Mouse (Mus musculus) kidney, adult 9 months (tissue): ENCODE measurements around the gene Fdx1.
A peak's percentile ranks its signal among the peaks of the same experiment; 100 is the strongest.

Source experiments
- DNase-seq: peaks from one replicate; pipeline ENCODE4 v3.0.0; 2022

The Fdx1 gene

GRCm38 (mm10) chr9:51961190-51961909, 2.0 kb downstream of the Fdx1 start:
- no peak for DNase-seq

DNA sequence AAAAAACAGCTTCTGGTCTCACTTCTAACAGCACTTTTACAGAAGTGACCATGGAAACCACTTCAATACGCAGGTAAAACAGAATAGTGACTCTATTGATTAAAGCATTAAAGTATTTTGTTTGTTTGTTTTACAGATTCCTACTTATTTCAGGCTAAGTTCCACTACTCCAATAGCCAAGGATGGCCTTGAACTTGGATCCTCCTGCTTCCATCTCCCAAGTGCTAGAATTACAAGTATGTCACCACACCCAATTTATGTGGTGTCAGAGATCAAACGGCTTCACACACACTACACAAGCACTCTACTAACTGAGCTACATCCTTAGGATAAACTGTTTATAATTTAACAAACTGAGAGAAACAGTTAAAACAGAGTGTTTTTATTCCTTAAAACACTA, 3.0 kb downstream of the Fdx1 start:
- DNase-seq, result no peak

GRCm38 (mm10) chr9:51958981-51959380, 4.4 kb downstream of the Fdx1 start:
- no peak for DNase-seq

DNA sequence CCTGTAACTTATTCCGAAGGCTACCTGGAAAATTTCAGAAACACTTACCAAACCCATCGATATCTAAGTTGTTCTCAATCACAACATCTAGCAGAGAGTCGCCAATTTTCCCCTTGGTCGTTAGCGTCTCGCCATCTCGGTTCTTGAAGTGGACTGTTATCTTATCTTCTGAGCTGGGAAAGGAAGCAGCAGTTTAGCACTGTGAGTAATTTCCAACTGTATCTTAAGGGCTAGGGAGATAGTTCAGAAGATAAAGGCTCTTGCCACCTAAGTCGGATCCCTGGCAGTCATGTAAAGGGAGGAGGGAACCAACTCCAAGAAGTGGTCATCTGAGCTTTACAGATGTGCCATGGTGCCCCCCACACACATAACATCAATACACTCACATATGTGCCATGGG, 6.3 kb downstream of the Fdx1 start:
- DNase-seq, result no peak

DNA sequence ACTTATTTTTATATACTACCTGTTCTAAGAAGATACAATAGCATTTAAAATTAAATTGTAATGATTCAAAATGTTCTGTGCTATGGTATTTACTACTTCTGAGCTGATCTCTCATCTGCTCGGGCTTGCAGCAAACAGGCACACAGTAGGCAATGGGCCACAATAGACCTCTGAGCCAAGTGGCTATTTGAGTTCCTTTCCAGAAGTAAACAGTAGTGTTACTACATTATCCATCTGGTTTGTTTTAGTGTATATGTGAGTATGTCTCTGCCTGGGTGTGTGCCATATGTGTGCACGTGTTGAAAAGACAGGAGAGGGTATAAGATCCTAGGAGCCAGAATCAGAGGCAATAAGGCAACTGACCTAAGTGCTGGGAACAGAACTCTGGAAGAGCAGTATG, 6.9 kb downstream of the Fdx1 start:
- DNase-seq, result no peak

DNA sequence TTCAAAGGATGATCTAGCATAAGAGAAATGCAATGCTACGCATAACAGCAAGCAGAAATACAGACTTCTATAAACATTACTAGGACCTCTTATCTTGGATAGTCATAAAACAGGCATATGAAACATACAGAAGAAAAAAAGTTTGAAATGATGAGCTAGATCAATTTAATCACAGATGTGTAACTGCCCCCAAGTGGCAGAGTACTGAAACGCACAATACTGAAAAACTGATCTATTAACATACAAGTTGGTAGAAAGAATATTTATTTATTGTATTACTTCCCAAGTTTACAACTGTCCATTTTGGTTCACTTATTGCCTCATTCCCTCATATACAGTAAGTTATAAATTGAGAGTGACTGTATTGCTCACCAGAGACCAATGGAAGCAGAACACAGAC, 12.0 kb downstream of the Fdx1 start:
- DNase-seq, result peak; percentile 20

GRCm38 (mm10) chr9:51950667-51951066, 12.7 kb downstream of the Fdx1 start:
- DNase-seq, result no peak

DNA sequence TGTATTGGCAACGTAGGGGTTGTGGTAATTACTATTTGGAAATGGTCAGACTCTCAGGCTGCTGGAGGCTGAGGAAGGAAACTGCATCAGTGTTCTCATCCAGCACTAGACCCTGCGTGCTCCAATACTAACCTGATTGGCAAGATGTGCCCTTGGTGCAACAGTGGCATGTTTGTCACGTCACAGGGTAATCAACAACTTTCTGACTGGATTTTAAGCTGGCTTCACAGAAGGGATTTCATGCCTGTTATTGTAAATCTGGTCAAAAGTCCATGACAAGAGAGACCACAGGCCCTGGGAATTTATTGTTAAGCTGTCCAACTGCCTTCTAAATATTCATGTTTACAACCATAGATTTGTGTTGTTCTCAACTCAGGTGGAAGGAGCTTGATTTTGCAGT, 13.1 kb downstream of the Fdx1 start:
- DNase-seq, result no peak

DNA sequence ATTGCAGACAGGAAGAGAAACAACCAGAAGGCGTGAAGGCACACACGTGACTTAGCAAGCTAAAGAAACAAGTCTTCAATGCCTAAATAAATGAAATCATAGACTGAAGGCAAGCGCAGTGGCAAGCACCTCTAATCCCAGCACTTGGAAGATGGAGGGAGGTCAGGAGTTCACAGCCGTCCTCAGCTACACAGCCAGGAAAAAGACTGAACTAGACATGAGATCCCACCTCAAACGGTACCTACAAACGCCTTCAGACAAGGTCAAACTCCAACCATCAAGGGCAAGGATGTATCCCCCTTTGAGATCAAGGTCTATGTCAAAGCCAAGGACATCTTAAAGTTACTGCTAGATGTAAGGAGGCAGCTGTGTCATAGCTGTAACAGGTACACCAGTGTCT, 19.4 kb downstream of the Fdx1 start:
- no peak for DNase-seq

GRCm38 (mm10) chr9:51934641-51935040, 28.7 kb downstream of the Fdx1 start:
- DNase-seq, result no peak

DNA sequence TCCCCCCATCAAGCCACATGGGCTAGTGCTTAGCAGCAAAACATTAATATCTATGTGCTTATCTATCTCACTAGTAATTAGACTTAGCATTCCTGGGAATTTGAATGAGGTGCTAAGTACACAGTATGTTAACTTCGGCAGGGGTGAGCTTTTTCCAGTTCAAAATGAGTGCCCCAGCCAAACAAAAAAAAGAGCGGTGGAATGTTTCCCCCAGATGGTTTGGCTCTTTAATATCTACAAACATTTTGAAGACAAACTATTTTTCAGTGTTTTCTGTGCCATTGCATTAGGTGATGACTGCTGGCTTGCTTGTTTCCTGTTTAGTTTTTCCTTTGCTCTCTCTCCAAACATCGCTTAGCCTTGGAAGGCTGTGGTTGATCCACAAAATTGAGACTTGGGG, 31.4 kb downstream of the Fdx1 start:
- DNase-seq, result no peak

GRCm38 (mm10) chr9:51931054-51931690, 32.2 kb downstream of the Fdx1 start:
- no peak for DNase-seq

DNA sequence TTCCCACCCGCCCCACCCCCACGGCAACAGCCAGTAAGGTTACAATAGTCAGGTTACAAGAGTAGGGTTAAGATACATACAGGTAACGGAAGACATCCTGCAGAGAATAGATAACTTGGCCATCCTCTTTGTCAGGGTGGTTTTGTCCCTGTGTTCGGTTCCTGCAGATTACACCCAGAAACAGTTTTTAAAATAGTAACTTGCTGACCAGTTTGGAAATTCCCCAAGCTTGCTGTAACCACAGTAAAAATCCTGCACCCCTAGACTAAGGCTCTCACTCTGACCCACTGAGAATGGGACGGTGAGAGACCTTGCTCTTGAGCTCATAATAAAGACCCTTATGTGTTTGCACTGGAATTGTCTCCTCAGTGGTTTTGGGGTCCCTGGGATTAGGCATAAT, 33.4 kb downstream of the Fdx1 start:
- DNase-seq, result no peak

- no peak for DNase-seq
These were observed 34.7 kb downstream of the Fdx1 start for GRCm38 (mm10) chr9:51928659-51929058.

DNA sequence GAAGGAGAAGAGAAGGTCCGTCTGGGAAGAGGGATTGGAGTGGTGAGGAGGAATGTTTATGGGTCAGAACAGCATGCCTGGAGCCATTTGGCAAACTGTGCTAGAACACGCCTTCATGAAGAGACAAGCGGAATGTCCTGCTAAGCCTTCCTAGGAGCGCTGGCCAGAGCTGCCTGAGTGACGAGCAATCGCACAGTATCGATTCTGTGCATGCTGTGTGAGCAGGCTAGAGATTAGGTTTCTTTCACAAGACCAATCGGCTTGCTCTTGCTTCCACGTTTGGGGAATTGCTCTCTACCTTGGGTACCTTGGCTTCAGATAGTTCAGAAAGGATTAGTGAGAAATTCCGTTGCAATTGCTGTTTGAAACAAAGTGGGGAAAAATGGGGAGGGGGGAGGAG, 35.2 kb downstream of the Fdx1 start:
- DNase-seq, result no peak

DNA sequence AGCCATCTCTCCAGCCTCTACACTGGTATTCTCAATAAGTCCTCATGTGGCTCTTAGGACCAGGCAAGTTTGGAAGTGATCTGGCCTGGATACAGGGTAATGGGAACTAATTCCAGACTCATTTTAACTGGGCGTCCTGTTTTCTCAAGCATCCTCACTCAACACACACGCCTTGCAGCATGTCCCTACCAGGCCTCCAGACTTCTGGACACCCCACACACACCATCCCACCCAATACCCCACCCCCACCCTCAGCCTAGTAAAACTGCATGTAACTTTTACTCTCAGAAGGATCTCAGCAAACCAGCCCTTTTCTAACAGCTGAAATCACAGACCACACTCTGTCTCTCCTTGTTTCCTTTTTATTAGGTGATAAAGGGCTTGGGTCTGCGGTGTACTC, 35.7 kb downstream of the Fdx1 start:
- DNase-seq, result no peak

DNA sequence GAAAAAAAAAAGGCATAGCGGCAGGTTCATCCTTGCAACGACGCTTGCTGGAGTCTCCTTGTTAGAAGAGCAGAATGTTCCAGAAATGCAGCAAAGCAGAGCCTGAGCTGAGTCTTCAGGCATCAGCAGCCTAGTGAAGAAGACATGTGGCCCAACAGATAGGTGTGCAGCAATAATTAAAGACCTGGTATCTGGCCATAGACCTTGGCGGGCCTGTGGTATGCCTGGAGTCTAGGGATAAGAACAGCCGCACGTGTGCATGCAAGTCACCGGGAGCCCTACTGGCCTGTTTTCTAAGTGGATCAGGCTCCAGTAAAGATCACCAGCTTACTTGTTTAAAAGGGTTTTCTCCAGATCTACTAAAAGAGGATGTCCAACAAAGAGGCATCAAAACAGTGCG, 36.7 kb downstream of the Fdx1 start:
- DNase-seq, result no peak

DNA sequence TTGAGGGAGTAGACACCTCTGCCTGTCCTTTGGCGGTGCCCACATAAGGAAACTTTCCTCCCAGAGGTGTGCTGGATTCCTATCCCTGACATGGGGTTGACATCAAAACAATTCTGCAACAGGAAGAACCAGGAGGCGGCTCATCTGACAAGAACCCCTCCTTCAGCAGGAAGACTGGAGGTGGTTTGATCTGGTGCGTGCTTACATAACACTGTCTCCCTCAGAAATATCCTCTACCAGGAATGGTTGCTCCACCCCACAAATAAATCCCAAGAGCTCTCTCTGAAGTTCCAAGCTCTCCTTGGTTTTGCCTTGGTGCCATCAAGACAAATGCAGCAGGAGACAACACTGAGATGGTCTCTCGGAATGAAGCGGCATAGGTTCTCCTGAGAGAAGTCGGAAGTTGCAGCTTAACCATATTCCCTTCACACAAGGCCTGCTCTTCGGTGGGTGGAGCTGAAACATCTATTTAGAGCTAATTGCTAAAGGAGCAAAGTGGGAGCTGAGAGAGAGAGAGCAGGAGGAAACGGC, 38.7 kb downstream of the Fdx1 start:
- no peak for DNase-seq

DNA sequence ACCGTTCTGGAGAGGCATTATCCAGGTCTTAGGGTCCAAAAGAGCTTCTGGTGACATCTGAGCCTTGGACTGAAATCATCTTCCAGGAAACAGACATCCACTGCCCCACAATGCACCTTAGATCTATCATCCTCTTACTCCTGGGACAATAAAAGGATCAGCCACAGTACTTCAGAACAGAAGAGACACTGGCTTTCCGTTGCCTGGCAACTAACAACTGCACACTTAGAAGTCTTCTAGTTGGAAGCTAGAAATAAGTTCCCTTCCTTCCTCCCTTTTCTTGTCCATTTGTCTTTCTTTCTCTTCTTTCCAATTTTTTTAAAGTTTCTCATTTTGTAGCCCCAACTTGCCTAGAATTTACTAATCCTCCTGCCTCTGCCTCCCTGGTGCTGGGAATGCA, 40.6 kb downstream of the Fdx1 start:
- no peak for DNase-seq

DNA sequence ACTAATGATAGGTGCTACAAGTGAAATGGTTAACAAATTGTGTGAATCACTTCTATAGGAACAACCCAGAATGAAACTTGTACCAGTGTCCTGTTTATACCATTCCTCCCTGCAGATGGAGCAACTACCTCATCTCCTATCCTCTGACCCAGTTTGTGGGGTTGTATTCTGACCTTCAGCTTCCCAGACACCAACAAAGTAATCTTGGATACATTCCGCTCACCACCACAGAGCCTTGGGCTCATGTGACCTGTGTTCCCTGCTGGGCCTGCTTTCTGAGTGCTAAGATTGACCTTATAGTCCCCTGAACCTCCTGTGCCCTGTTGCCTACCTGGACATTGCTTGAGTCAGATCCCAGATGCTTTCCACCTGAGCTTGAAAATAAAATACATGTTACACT, 47.8 kb downstream of the Fdx1 start:
- DNase-seq, result no peak

DNA sequence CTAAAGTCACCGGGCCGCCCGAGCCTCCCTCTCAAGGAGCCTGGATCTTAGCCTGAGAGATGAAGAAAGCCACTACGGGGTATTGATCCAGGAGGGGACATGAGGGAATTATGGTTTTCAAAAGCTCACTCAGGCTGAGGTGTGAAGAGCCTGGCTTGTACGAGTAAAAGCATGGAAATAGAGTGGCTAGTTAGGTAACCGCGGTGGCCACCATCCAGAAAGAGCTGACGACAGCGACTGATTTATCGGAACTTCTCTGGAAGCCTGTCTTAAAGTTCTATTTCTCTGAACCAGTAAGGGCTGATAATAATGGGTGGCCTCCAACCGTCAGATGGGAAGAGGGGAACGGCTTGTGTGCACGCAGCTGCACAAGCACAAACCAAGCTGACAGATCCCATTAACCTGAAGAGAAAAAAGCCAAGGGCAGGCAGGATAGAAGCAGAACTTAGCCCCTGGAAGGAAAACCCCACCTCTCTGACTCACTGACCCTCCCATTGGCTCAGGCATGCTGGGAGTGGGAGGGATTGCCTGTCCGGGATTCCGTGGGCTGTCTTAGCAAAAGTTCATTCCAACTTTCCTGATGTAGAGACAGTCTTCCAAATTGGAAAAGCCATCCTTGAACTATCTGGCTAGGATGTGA, 48.8 kb downstream of the Fdx1 start:
- no peak for DNase-seq

DNA sequence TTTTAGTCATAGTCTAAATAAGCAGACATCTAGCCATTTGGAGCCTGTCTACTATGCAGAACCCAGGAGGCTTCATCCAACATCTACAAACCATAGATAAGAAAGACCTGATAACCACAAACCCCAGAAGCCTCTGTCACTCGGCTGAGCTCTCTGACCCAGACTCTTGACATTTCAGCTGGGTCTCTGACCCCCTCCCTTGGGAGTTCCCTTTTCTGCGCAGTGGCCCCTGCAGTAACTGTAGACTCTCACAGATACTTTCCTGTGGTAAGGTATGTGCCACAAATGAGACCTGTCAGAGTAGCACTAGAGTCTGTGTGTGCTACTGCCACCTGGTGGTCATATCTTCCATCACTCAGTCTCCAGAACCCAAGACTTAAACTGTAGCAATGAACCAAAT, 54.5 kb downstream of the Fdx1 start:
- DNase-seq, result peak; percentile 77

GRCm38 (mm10) chr9:51908255-51908654, 55.1 kb downstream of the Fdx1 start:
- no peak for DNase-seq

DNA sequence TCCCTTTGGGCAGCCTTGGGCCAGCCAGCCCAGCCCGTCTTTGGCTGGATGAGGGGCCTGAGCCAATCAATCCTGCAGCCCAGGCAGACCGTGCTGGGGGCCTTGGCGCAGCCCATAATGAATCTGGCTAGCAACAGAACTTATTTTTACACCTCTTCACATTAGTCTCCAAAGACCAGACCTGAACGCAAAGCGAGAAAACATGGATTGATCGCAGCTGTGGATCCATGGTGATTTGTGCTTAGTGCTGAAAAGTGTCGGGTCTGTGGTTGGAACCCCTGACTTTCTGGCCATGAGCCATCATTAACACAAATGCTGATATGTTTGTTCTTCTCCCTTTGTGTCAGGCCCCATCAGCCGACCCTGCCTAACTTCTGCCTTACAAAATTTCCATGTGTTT, 56.4 kb downstream of the Fdx1 start:
- no peak for DNase-seq
